9 mouse cellular contexts compared by ENCODE assay signal in the genomic region with DNA sequence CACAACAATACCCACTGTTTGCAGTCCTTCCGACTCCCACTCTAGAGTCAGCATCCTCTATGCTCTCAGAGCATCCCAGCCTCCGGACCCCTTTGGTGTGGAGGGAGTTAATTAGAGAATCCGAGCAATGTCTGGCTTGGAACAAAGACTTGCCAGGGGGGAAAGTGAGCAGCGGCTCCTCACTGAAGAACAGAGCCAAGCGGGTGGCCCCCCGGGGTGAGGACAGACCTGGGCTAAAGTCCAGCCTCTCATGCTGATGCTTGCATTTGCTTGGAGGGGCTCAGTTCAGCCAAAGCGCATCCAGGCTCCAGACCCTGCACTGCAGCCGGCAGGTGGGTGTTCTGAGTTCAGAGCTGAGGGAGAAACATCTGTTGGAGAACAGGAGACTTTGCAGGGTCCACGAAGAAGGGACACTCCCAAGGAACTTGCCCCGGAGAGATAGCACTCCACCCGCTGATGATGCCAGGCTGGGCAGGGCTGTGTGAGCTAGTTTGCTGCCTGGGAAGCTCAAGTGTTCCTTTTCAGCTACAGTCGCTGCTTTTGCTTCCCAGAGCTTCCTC.
DNase-seq lines count a peak whose midpoint lies in the region; ATAC-seq and TF ChIP-seq lines count a peak whose summit lies in the region.
"Had no signal": no experiment of that assay in that cellular context is flagged by ENCODE, and none has a peak within 500 bp of the region (broad histone marks: within the 10 kb centered on the region; RNA-seq: fewer than 3 reads in every experiment).

No protein-coding gene starts in this region.

- intact Hi-C loops in heart, postnatal 36 days (cut with DNase I) = no loop called here

- no peak overlapping the region for H3K4me3 ChIP-seq in heart, postnatal 0 days (ENCODE audit: low read depth, low read length)
- peak overlapping the region; percentile 35 for H3K4me3 ChIP-seq in forebrain, postnatal 0 days (ENCODE audit: low read depth, low read length)
- H3K4me3 ChIP-seq in midbrain, embryonic 16.5 days (ENCODE audit: low read depth, low read length) = peak overlapping the region; percentile 49

- no peak for ATAC-seq in heart, postnatal 0 days (ENCODE audit: insufficient read depth, low read depth)
- ATAC-seq in forebrain, postnatal 0 days = peak; percentile 62
- ATAC-seq in midbrain, embryonic 16.5 days = peak; percentile 83

- no peaks in the 10 kb centered on the region for H3K9me3 ChIP-seq in heart, postnatal 0 days (replicated peaks; ENCODE audit: control insufficient read depth, low read length)
- no peaks in the 10 kb centered on the region for H3K9me3 ChIP-seq in forebrain, postnatal 0 days (ENCODE audit: low read length)
- no peaks in the 10 kb centered on the region for H3K9me3 ChIP-seq in midbrain, embryonic 16.5 days (replicated peaks; ENCODE audit: control insufficient read depth, low read length, poor library complexity, severe bottlenecking)
- H3K9me3 ChIP-seq: G1E had no signal

- no peak overlapping the region for H3K9ac ChIP-seq in heart, postnatal 0 days (replicated peaks; ENCODE audit: low read depth, low read length)
- H3K9ac ChIP-seq in forebrain, postnatal 0 days = peak overlapping the region; percentile 26
- peak overlapping the region; percentile 54 for H3K9ac ChIP-seq in midbrain, embryonic 16.5 days (ENCODE audit: low read depth, low read length)

- no peak for TF ChIP-seq EP300 in heart, postnatal 0 days (IDR thresholded peaks at IDR 0.05; ENCODE audit: low read depth)

- no peak for TF ChIP-seq CTCF in heart, postnatal 0 days (IDR thresholded peaks at IDR 0.05; ENCODE audit: low read depth)
- TF ChIP-seq CTCF in forebrain, postnatal 0 days (IDR thresholded peaks at IDR 0.05; ENCODE audit: low read depth) = no peak

- 1% methylated on average over 12 of the region's 12 CpGs for WGBS in heart, postnatal 0 days
- WGBS in forebrain, postnatal 0 days = under 1% methylated on average over 12 of the region's 12 CpGs
- WGBS in midbrain, embryonic 16.5 days = 1% methylated on average over 12 of the region's 12 CpGs

- H3K36me3 ChIP-seq in heart, postnatal 0 days (replicated peaks; ENCODE audit: control insufficient read depth, insufficient read depth, low read length) = no peaks in the 10 kb centered on the region
- no peaks in the 10 kb centered on the region for H3K36me3 ChIP-seq in forebrain, postnatal 0 days (ENCODE audit: insufficient read depth)
- H3K36me3 ChIP-seq in midbrain, embryonic 16.5 days (ENCODE audit: control insufficient read depth, insufficient read depth, low read length) = no peaks in the 10 kb centered on the region
- H3K36me3 ChIP-seq: G1E had no signal

- H3K4me1 ChIP-seq in heart, postnatal 0 days (ENCODE audit: control insufficient read depth, insufficient read depth) = no peaks in the 10 kb centered on the region
- H3K4me1 ChIP-seq in forebrain, postnatal 0 days (ENCODE audit: insufficient read depth) = no peaks in the 10 kb centered on the region
- H3K4me1 ChIP-seq in midbrain, embryonic 16.5 days (ENCODE audit: control insufficient read depth, insufficient read depth, low read length) = no peaks in the 10 kb centered on the region

- no peak for DNase-seq in heart, postnatal 0 days (ENCODE audit: low spot score)
- DNase-seq in heart, postnatal 36 days = no peak
- DNase-seq in cerebellum, adult 18-20 months = peak; percentile 48 to 55
- DNase-seq in forebrain, postnatal 0 days = no peak
- no peak for DNase-seq in frontal cortex, postnatal 14 days (ENCODE audit: low spot score in 2 of 2)
- no peak for DNase-seq in right cerebral cortex, postnatal 14 days
- no peak for DNase-seq in frontal cortex, adult 2 months (ENCODE audit: extremely low spot score in 1 of 2, low spot score in 1 of 2)

- H3K27me3 ChIP-seq in heart, postnatal 0 days (ENCODE audit: control insufficient read depth, insufficient read depth, low read length) = no peaks in the 10 kb centered on the region
- H3K27me3 ChIP-seq in forebrain, postnatal 0 days (ENCODE audit: insufficient read depth, low read length) = no peaks in the 10 kb centered on the region; the same call in 1 of the 2 replicates
- no peaks in the 10 kb centered on the region for H3K27me3 ChIP-seq in midbrain, embryonic 16.5 days (ENCODE audit: control insufficient read depth, insufficient read depth, low read depth, low read length)

- H3K27ac ChIP-seq in heart, postnatal 0 days (ENCODE audit: low read depth) = no peak overlapping the region
- H3K27ac ChIP-seq in forebrain, postnatal 0 days (ENCODE audit: low read depth, low read length) = no peak overlapping the region
- H3K27ac ChIP-seq in midbrain, embryonic 16.5 days (ENCODE audit: low read length) = 0 out of 2 replicates have a peak overlapping the region, but pooled peaks have one; percentile 47

- H3K4me2 ChIP-seq in heart, postnatal 0 days (ENCODE audit: low read depth, low read length) = peak overlapping the region; percentile 4; the same call in 1 of the 2 replicates
- peak overlapping the region; percentile 52 for H3K4me2 ChIP-seq in forebrain, postnatal 0 days (ENCODE audit: low read depth)
- peak overlapping the region; percentile 81 for H3K4me2 ChIP-seq in midbrain, embryonic 16.5 days (ENCODE audit: low read length)

Comparison
In these comparisons a context has a peak if more than half of its experiments do, and no peak if none do; other contexts are left out.
1. DNase-seq: peak in cerebellum, adult 18-20 months (2 of 2); none in heart, postnatal 0 days (single experiment), heart, postnatal 36 days (0 of 2), forebrain, postnatal 0 days (single experiment), frontal cortex, postnatal 14 days (0 of 2), right cerebral cortex, postnatal 14 days (single experiment) and frontal cortex, adult 2 months (0 of 2).
2. H3K4me2 ChIP-seq: peak in every context shown above with its lines; median percentile 81 in midbrain, embryonic 16.5 days; 52 in forebrain, postnatal 0 days; 4 in heart, postnatal 0 days.